Comparison of ENCODE assay signal across 9 mouse cellular contexts in the genomic region with DNA sequence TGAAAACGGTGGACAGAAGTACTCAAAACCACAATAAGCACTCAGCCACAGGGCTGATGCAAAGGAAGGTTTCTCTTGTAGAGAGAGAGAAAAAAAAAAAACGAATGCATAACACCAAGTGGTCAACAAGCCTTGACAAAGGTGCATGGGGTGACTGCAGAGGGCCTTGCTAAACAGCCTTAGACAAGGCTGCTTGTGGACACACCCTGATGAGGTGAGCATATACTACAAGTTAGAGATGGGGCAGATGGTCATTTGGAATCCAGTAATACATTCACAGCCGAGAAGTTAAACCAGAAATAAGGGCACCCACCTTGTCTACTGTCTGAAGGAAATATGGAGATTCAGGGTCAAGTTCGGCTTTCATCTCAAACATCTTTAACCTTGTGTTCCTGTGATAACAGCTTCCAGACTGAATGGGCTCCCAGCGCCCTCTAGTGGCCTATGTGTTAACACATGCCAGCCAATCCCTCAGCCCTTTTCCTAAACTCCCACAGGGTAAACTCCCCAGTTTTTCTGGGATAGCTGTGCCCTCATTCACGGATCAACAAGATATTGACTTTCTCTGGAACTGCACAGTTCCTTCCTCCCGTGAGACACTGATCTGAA.
DNase-seq lines count a peak whose midpoint lies in the region; TF ChIP-seq lines count a peak whose summit lies in the region.
"Had no signal": no experiment of that assay in that cellular context is flagged by ENCODE, and none has a peak within 500 bp of the region (broad histone marks: within the 10 kb centered on the region; RNA-seq: fewer than 3 reads in every experiment).

No protein-coding gene starts in this region.

- intact Hi-C loops in heart, postnatal 36 days (cut with DNase I), result loop anchor here (1.0 kb wide), 1 partner anchor 152 kb away; no protein-coding TSS in a partner anchor

- H3K27me3 ChIP-seq in ES-Bruce4 (ENCODE audit: control insufficient read depth, insufficient read depth, low read length, poor library complexity, severe bottlenecking), result no peaks in the 10 kb centered on the region

- H3K9ac ChIP-seq in ES-Bruce4 (ENCODE audit: low read depth, poor library complexity, severe bottlenecking), result no peak overlapping the region
- H3K9ac ChIP-seq: limb, embryonic 15.5 days had no signal

- no peaks in the 10 kb centered on the region for H3K36me3 ChIP-seq in ES-Bruce4 (ENCODE audit: control insufficient read depth, insufficient read depth, low read length, poor library complexity, severe bottlenecking)
- H3K36me3 ChIP-seq: limb, embryonic 15.5 days had no signal

- no peaks in the 10 kb centered on the region for H3K4me1 ChIP-seq in ES-Bruce4 (ENCODE audit: control insufficient read depth, insufficient read depth, low read length)
- H3K4me1 ChIP-seq in bone marrow, adult 2 months (ENCODE audit: control insufficient read depth, insufficient read depth, low read length), result no peaks in the 10 kb centered on the region; the same call in none of the 2 replicates
- no peaks in the 10 kb centered on the region for H3K4me1 ChIP-seq in embryonic fibroblast, embryonic 13.5 days (ENCODE audit: control insufficient read depth, insufficient read depth, low read length)
- H3K4me1 ChIP-seq in lung, adult 2 months (ENCODE audit: control insufficient read depth, insufficient read depth, low read length), result no peaks in the 10 kb centered on the region
- H3K4me1 ChIP-seq: limb, embryonic 15.5 days had no signal

- TF ChIP-seq EP300 in ES-Bruce4 (IDR thresholded peaks at IDR 0.05; ENCODE audit: insufficient read depth, low read depth, low read length), result no peak

- no peak for TF ChIP-seq POLR2A in ES-Bruce4 (IDR thresholded peaks at IDR 0.05; ENCODE audit: insufficient read depth, low read length)
- no peak for TF ChIP-seq POLR2A in bone marrow, adult 2 months (IDR thresholded peaks at IDR 0.05; ENCODE audit: borderline replicate concordance, control insufficient read depth, low read depth, low read length)
- no peak for TF ChIP-seq POLR2A in embryonic fibroblast, embryonic 13.5 days (IDR thresholded peaks at IDR 0.05; ENCODE audit: low read depth, low read length)
- no peak for TF ChIP-seq POLR2A in lung, adult 2 months (IDR thresholded peaks at IDR 0.05; ENCODE audit: borderline replicate concordance, extremely low read depth, low read depth, low read length)

- DNase-seq in heart, postnatal 36 days, result peak; percentile 49 to 70
- DNase-seq in large intestine, adult 2 months (ENCODE audit: low read depth, low spot score), result peak; percentile 42
- DNase-seq in lung, adult 2 months, result peak; percentile 49
- peak; percentile 28 for DNase-seq in retina, adult 2 months (ENCODE audit: low read depth, low spot score)
- peak; percentile 62 for DNase-seq in thymus, postnatal 25 days

- 9% methylated on average over 7 of the region's 7 CpGs for WGBS in bone marrow, adult 2 months
- WGBS in large intestine, adult 2 months, result 15% methylated on average over 7 of the region's 7 CpGs
- WGBS in lung, adult 2 months, result 17% methylated on average over 7 of the region's 7 CpGs

- H3K27ac ChIP-seq in ES-Bruce4 (ENCODE audit: insufficient read depth, low read length), result no peak overlapping the region
- no peak overlapping the region for H3K27ac ChIP-seq in bone marrow, adult 2 months (ENCODE audit: control insufficient read depth, insufficient read depth, low read depth, low read length, poor library complexity)
- H3K27ac ChIP-seq in embryonic fibroblast, embryonic 13.5 days (ENCODE audit: insufficient read depth, low read length), result no peak overlapping the region
- H3K27ac ChIP-seq: limb, embryonic 15.5 days had no signal

- no peak overlapping the region for H3K4me3 ChIP-seq in ES-Bruce4 (ENCODE audit: low read depth, low read length)
- no peak overlapping the region for H3K4me3 ChIP-seq in bone marrow, adult 2 months (replicated peaks; ENCODE audit: control insufficient read depth, low read depth, low read length)
- no peak overlapping the region for H3K4me3 ChIP-seq in embryonic fibroblast, embryonic 13.5 days (ENCODE audit: insufficient read depth, low read length)
- no peak overlapping the region for H3K4me3 ChIP-seq in lung, adult 2 months (replicated peaks; ENCODE audit: extremely low read depth, low read depth, low read length)
- H3K4me3 ChIP-seq: limb, embryonic 15.5 days had no signal

- TF ChIP-seq CTCF in ES-Bruce4 (IDR thresholded peaks at IDR 0.05; ENCODE audit: low read depth, low read length), result peak; percentile 78
- peak; percentile 76 for TF ChIP-seq CTCF in bone marrow, adult 2 months (IDR thresholded peaks at IDR 0.05; ENCODE audit: control insufficient read depth, insufficient read depth, low read length)
- peak; percentile 62; the same call in 1 of the 2 replicates for TF ChIP-seq CTCF in embryonic fibroblast, embryonic 13.5 days (IDR thresholded peaks at IDR 0.05; ENCODE audit: borderline replicate concordance, insufficient read depth, low read length)
- TF ChIP-seq CTCF in lung, adult 2 months (IDR thresholded peaks at IDR 0.05; ENCODE audit: insufficient read depth, low read length), result peak; percentile 72

- no peaks in the 10 kb centered on the region for H3K9me3 ChIP-seq in ES-Bruce4 (replicated peaks; ENCODE audit: control insufficient read depth, insufficient read depth, low read length, poor library complexity, severe bottlenecking)
- H3K9me3 ChIP-seq: limb, embryonic 15.5 days had no signal
